In the genomic region with DNA sequence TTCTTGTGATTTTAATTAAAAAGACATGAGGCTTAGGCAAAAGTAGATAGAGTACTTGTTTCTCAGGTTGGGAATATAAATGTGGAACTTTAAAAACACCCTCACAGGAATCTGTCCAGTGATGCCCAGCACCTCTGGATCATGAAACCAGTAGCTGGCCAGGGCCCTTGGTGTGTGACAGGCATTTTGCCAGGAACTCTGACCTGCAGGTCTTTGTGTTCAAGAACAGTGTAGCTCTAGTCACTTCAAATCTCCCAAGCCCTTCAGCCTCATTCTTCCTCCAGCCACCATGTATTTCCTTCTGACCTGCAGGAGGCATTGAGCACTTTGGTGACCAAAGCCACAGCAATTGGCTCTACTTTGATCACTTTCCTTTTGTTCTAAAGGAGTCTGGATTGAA, we compare ENCODE assay signal across 13 mouse cellular contexts.
"Had no signal": no experiment of that assay in that cellular context is flagged by ENCODE, and none has a peak within 500 bp of the region (broad histone marks: within the 10 kb centered on the region; RNA-seq: fewer than 3 reads in every experiment).

No protein-coding gene starts in this region.

- H3K27ac ChIP-seq: kidney, postnatal 0 days; liver, embryonic 13.5 days; lung, embryonic 15.5 days; macrophage; stomach, embryonic 15.5 days had no signal

- H3K4me1 ChIP-seq: liver, embryonic 13.5 days; lung, embryonic 15.5 days; stomach, embryonic 15.5 days had no signal

- ATAC-seq: liver, postnatal 0 days; midbrain, embryonic 13.5 days had no signal

- H3K9ac ChIP-seq: liver, embryonic 13.5 days; liver, postnatal 0 days; lung, embryonic 15.5 days; midbrain, embryonic 13.5 days; stomach, embryonic 15.5 days had no signal

- DNase-seq: kidney, adult 18-20 months; left cerebral cortex, postnatal 4 days; liver, embryonic 13.5 days; liver, postnatal 0 days; lung, postnatal 14 days; right cerebral cortex, postnatal 14 days; thymus, postnatal 4 days had no signal

- H3K27me3 ChIP-seq: liver, embryonic 13.5 days; lung, embryonic 15.5 days; megakaryocyte, embryonic 14.5 days; midbrain, embryonic 13.5 days; stomach, embryonic 15.5 days had no signal

- H3K9me3 ChIP-seq: liver, embryonic 13.5 days; lung, embryonic 15.5 days; megakaryocyte, embryonic 14.5 days; midbrain, embryonic 13.5 days; stomach, embryonic 15.5 days had no signal

- H3K4me2 ChIP-seq: liver, embryonic 13.5 days; lung, embryonic 15.5 days; midbrain, embryonic 13.5 days; stomach, embryonic 15.5 days had no signal

- H3K36me3 ChIP-seq: liver, embryonic 13.5 days; stomach, embryonic 15.5 days had no signal

- H3K4me3 ChIP-seq: liver, embryonic 13.5 days; lung, embryonic 15.5 days; megakaryocyte, embryonic 14.5 days; midbrain, embryonic 13.5 days; stomach, embryonic 15.5 days had no signal
